Mouse (Mus musculus): ENCODE data around the gene C130026I21Rik. TPM values are rescaled to one million over a fixed set of nuclear protein-coding genes. Genes with fewer than 3 reads are reported as not detected.
"Not testable (repeated sequence)": the region's sequence is repeated elsewhere in the genome, so short reads cannot be mapped to it uniquely, and the experiment has no call there.

Gene C130026I21Rik
- total RNA-seq, 1 experiment, result 2.9 TPM

DNA sequence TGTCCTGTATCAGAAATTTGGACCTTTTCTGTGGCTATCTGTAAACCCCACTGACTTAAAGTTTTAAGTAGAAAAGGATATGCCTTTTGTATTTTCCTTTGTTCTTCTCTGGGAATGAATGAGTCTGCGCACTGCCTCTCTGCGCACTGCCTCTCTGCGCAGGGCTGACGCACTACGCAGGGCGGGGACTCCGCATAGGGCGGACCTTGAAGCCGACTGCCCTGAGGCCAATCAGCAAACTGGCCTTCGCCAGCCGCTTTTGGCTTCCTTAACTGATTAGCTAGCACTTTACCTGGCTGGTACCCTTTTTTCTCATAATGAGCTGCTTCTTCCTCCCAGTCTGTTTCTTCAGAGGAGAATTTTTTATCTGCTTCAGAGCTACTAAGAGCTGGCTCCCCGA, 271.1 kb downstream of the C130026I21Rik start:
- H3K9me3 ChIP-seq (ENCODE audit: control insufficient read depth, insufficient read depth, low read depth, low read length); H3K36me3 ChIP-seq (ENCODE audit: control insufficient read depth, insufficient read depth, low read length, poor library complexity, severe bottlenecking); in situ Hi-C loops (cut with MboI; ENCODE audit: low sequenced_read_pairs in 2 of 2, unreplicated experiment in 2 of 2); H3K4me1 ChIP-seq (ENCODE audit: control insufficient read depth in 2 of 2, insufficient read depth in 2 of 2, low read length in 2 of 2, poor library complexity in 1 of 2); DNase-seq (ENCODE audit: low read depth, low spot score); H3K27ac ChIP-seq (ENCODE audit: insufficient read depth, low read depth, low read length, poor library complexity, severe bottlenecking); H3K9ac ChIP-seq (ENCODE audit: insufficient read depth, low read depth, low read length, poor library complexity, severe bottlenecking); H3K4me3 ChIP-seq (ENCODE audit: insufficient read depth in 1 of 2, low read depth in 1 of 2, low read length in 2 of 2, poor library complexity in 1 of 2, severe bottlenecking in 1 of 2): not testable (repeated sequence)

DNA sequence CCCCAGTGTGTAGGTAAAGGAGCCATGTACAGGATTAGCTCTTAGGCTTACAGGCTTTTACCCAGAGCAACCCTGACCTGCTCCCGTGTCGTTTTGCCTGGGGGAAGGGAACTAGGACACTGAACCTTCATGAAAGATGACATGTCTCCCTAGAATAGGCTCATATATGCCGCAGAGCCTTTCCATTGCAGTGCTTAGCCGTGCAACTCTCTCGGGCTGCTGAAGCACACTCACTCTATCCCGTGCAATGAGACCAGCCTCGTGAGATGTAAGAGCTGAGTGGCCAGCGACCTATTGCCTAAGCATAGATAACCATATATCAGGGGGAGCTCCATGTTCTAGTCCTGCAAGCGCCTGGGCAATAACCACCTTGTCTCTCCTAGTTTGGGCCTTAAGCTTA, 274.1 kb downstream of the C130026I21Rik start:
- H3K4me1 ChIP-seq (ENCODE audit: control insufficient read depth in 2 of 2, insufficient read depth in 2 of 2, low read length in 2 of 2, poor library complexity in 1 of 2); H3K27ac ChIP-seq (ENCODE audit: insufficient read depth, low read depth, low read length, poor library complexity, severe bottlenecking); H3K9ac ChIP-seq (ENCODE audit: insufficient read depth, low read depth, low read length, poor library complexity, severe bottlenecking); in situ Hi-C loops (cut with MboI; ENCODE audit: low sequenced_read_pairs in 2 of 2, unreplicated experiment in 2 of 2); DNase-seq (ENCODE audit: low read depth, low spot score); H3K9me3 ChIP-seq (ENCODE audit: control insufficient read depth, insufficient read depth, low read depth, low read length); H3K36me3 ChIP-seq (ENCODE audit: control insufficient read depth, insufficient read depth, low read length, poor library complexity, severe bottlenecking); H3K4me3 ChIP-seq (ENCODE audit: insufficient read depth in 1 of 2, low read depth in 1 of 2, low read length in 2 of 2, poor library complexity in 1 of 2, severe bottlenecking in 1 of 2): not testable (repeated sequence)

DNA sequence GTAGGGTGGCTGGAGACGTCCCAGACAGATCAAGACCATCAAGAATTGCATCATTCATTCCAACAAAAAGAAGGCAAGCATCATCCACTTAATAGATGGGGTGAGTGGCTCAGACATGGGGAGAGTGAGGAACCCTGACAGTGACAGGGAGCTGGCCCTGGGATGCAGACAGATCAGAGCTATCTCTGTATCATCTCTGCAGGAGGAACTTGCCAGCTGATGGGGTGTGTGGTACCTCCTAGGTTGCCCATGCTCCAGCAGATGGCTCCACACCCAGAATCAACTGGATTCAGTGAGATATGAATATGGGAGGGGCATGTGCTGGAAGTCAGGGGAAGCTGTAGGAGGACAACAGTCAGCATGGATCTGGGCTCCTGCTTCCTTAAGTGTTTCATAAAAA, 275.9 kb downstream of the C130026I21Rik start:
- H3K9me3 ChIP-seq (ENCODE audit: control insufficient read depth, insufficient read depth, low read depth, low read length); H3K4me3 ChIP-seq (ENCODE audit: insufficient read depth in 1 of 2, low read depth in 1 of 2, low read length in 2 of 2, poor library complexity in 1 of 2, severe bottlenecking in 1 of 2); H3K36me3 ChIP-seq (ENCODE audit: control insufficient read depth, insufficient read depth, low read length, poor library complexity, severe bottlenecking); H3K9ac ChIP-seq (ENCODE audit: insufficient read depth, low read depth, low read length, poor library complexity, severe bottlenecking); in situ Hi-C loops (cut with MboI; ENCODE audit: low sequenced_read_pairs in 2 of 2, unreplicated experiment in 2 of 2); H3K27ac ChIP-seq (ENCODE audit: insufficient read depth, low read depth, low read length, poor library complexity, severe bottlenecking); DNase-seq (ENCODE audit: low read depth, low spot score); H3K4me1 ChIP-seq (ENCODE audit: control insufficient read depth in 2 of 2, insufficient read depth in 2 of 2, low read length in 2 of 2, poor library complexity in 1 of 2): not testable (repeated sequence)

- H3K36me3 ChIP-seq (ENCODE audit: control insufficient read depth, insufficient read depth, low read length, poor library complexity, severe bottlenecking); H3K4me1 ChIP-seq (ENCODE audit: control insufficient read depth in 2 of 2, insufficient read depth in 2 of 2, low read length in 2 of 2, poor library complexity in 1 of 2); in situ Hi-C loops (cut with MboI; ENCODE audit: low sequenced_read_pairs in 2 of 2, unreplicated experiment in 2 of 2); DNase-seq (ENCODE audit: low read depth, low spot score); H3K4me3 ChIP-seq (ENCODE audit: insufficient read depth in 1 of 2, low read depth in 1 of 2, low read length in 2 of 2, poor library complexity in 1 of 2, severe bottlenecking in 1 of 2); H3K27ac ChIP-seq (ENCODE audit: insufficient read depth, low read depth, low read length, poor library complexity, severe bottlenecking); H3K9ac ChIP-seq (ENCODE audit: insufficient read depth, low read depth, low read length, poor library complexity, severe bottlenecking); H3K9me3 ChIP-seq (ENCODE audit: control insufficient read depth, insufficient read depth, low read depth, low read length): not testable (repeated sequence)
These were observed 276.6 kb downstream of the C130026I21Rik start for GRCm38 (mm10) chr1:84993688-84994319.

GRCm38 (mm10) chr1:84993235-84993634, 277.1 kb downstream of the C130026I21Rik start:
- H3K27ac ChIP-seq (ENCODE audit: insufficient read depth, low read depth, low read length, poor library complexity, severe bottlenecking); H3K4me3 ChIP-seq (ENCODE audit: insufficient read depth in 1 of 2, low read depth in 1 of 2, low read length in 2 of 2, poor library complexity in 1 of 2, severe bottlenecking in 1 of 2); H3K9me3 ChIP-seq (ENCODE audit: control insufficient read depth, insufficient read depth, low read depth, low read length); DNase-seq (ENCODE audit: low read depth, low spot score); H3K4me1 ChIP-seq (ENCODE audit: control insufficient read depth in 2 of 2, insufficient read depth in 2 of 2, low read length in 2 of 2, poor library complexity in 1 of 2); H3K36me3 ChIP-seq (ENCODE audit: control insufficient read depth, insufficient read depth, low read length, poor library complexity, severe bottlenecking); in situ Hi-C loops (cut with MboI; ENCODE audit: low sequenced_read_pairs in 2 of 2, unreplicated experiment in 2 of 2); H3K9ac ChIP-seq (ENCODE audit: insufficient read depth, low read depth, low read length, poor library complexity, severe bottlenecking): not testable (repeated sequence)

DNA sequence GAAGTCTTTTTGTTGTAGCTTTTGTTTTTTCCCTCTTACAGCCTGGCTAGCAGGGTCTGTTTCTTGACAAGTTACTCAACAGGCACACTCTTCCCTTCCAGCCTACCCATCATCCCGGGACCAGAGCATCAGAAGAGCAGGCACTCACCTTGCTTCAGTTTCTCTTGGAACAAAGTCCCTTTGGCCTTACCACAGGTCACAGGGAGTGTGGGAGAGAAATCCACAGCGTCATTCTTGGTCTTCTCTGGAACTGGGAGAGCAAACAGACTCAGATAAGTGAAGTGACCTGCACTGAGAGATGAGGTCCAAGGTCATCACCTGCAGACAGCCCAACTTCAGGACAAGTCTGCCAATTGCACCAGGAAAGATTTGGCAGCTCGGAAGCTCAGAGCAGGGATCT, 277.5 kb downstream of the C130026I21Rik start:
- DNase-seq (ENCODE audit: low read depth, low spot score); H3K36me3 ChIP-seq (ENCODE audit: control insufficient read depth, insufficient read depth, low read length, poor library complexity, severe bottlenecking); H3K9ac ChIP-seq (ENCODE audit: insufficient read depth, low read depth, low read length, poor library complexity, severe bottlenecking); H3K9me3 ChIP-seq (ENCODE audit: control insufficient read depth, insufficient read depth, low read depth, low read length); H3K4me1 ChIP-seq (ENCODE audit: control insufficient read depth in 2 of 2, insufficient read depth in 2 of 2, low read length in 2 of 2, poor library complexity in 1 of 2); in situ Hi-C loops (cut with MboI; ENCODE audit: low sequenced_read_pairs in 2 of 2, unreplicated experiment in 2 of 2); H3K27ac ChIP-seq (ENCODE audit: insufficient read depth, low read depth, low read length, poor library complexity, severe bottlenecking); H3K4me3 ChIP-seq (ENCODE audit: insufficient read depth in 1 of 2, low read depth in 1 of 2, low read length in 2 of 2, poor library complexity in 1 of 2, severe bottlenecking in 1 of 2): not testable (repeated sequence)

DNA sequence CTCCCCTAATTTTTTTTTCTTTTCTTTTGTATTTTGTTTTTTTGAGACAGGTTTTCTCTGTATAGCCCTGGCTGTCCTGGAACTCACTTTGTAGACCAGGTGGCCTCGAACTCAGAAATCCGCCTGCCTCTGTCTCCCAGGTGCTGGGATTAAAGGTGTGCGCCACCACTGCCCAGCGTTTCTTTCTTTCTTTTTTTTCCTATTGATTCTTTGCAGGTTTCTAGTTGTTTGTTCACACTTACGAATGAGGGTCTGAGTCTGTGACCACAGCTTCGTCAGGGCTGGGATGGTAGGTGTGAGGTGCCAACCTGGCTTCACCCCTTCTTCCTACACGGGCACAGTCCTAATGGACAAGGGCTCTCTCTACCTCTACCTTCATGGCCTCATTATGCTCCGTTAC, 281.3 kb downstream of the C130026I21Rik start:
- H3K36me3 ChIP-seq (ENCODE audit: control insufficient read depth, insufficient read depth, low read length, poor library complexity, severe bottlenecking); H3K9ac ChIP-seq (ENCODE audit: insufficient read depth, low read depth, low read length, poor library complexity, severe bottlenecking); H3K27ac ChIP-seq (ENCODE audit: insufficient read depth, low read depth, low read length, poor library complexity, severe bottlenecking); H3K9me3 ChIP-seq (ENCODE audit: control insufficient read depth, insufficient read depth, low read depth, low read length); H3K4me1 ChIP-seq (ENCODE audit: control insufficient read depth in 2 of 2, insufficient read depth in 2 of 2, low read length in 2 of 2, poor library complexity in 1 of 2); in situ Hi-C loops (cut with MboI; ENCODE audit: low sequenced_read_pairs in 2 of 2, unreplicated experiment in 2 of 2); DNase-seq (ENCODE audit: low read depth, low spot score); H3K4me3 ChIP-seq (ENCODE audit: insufficient read depth in 1 of 2, low read depth in 1 of 2, low read length in 2 of 2, poor library complexity in 1 of 2, severe bottlenecking in 1 of 2): not testable (repeated sequence)

DNA sequence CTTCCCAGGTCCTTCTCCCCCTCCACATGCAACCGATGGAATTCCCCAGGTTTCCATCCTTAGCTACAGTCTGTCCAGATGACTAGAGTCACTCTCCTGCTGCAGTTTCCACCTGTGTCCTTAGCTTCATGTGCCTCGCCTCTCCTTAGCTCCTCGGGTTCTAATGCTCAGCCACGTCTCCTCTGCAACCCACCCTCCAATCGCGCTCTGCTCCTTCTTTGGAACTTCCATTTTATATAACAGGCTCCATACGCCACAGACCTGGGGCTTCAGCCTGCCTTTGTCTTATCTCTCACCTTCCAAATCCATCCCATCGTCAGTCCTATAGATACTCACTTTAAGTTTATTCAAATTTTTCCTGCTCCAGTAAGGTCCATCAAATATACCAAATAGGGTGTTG, 282.6 kb downstream of the C130026I21Rik start:
- in situ Hi-C loops (cut with MboI; ENCODE audit: low sequenced_read_pairs in 2 of 2, unreplicated experiment in 2 of 2); H3K9ac ChIP-seq (ENCODE audit: insufficient read depth, low read depth, low read length, poor library complexity, severe bottlenecking); H3K4me1 ChIP-seq (ENCODE audit: control insufficient read depth in 2 of 2, insufficient read depth in 2 of 2, low read length in 2 of 2, poor library complexity in 1 of 2); H3K27ac ChIP-seq (ENCODE audit: insufficient read depth, low read depth, low read length, poor library complexity, severe bottlenecking); H3K9me3 ChIP-seq (ENCODE audit: control insufficient read depth, insufficient read depth, low read depth, low read length); DNase-seq (ENCODE audit: low read depth, low spot score); H3K36me3 ChIP-seq (ENCODE audit: control insufficient read depth, insufficient read depth, low read length, poor library complexity, severe bottlenecking); H3K4me3 ChIP-seq (ENCODE audit: insufficient read depth in 1 of 2, low read depth in 1 of 2, low read length in 2 of 2, poor library complexity in 1 of 2, severe bottlenecking in 1 of 2): not testable (repeated sequence)

All from ES-E14 (cell line).